Mouse (Mus musculus): ENCODE data around the gene Slc25a39.
"Not testable (repeated sequence)": the region's sequence is repeated elsewhere in the genome, so short reads cannot be mapped to it uniquely, and the experiment has no call there.

Slc25a39 gene

GRCm38 (mm10) chr11:102375196-102376173 is 32.3 kb downstream of the Slc25a39 start:
- peak; percentile 71 for DNase-seq (ENCODE audit: extremely low read depth, insufficient read length, low spot score)

DNA sequence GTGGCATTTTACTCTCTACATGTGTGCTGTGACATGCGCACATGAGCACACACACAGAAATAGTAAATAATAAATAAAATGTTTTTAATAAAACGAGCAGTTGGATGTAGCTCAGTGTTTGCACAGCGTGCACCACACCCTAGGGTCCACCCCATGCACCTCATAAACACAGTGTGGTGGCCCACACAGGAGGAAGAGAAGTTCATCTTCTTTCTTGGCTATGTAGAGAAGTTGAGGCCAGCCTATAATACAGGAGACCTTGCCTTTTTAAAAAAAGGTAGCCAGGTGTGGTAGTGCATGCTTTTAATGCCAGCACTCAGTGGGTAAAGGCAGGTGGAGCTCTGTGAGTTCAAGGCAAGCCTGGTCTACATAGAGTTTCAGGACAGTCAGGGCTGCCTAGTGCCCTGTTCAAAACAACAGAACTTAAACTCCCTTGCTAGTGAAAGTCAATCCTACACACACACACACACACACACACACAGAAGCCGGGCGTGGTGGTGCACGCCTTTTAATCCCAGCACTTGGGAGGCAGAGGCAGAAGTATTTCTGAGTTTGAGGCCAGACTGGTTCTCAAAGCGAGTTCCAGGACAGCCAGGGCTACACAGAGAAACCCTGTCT is 33.5 kb downstream of the Slc25a39 start:
- no peak for DNase-seq (ENCODE audit: extremely low read depth, insufficient read length, low spot score)

GRCm38 (mm10) chr11:102373646-102374045 is 34.1 kb downstream of the Slc25a39 start:
- DNase-seq (ENCODE audit: extremely low read depth, insufficient read length, low spot score): no peak

DNA sequence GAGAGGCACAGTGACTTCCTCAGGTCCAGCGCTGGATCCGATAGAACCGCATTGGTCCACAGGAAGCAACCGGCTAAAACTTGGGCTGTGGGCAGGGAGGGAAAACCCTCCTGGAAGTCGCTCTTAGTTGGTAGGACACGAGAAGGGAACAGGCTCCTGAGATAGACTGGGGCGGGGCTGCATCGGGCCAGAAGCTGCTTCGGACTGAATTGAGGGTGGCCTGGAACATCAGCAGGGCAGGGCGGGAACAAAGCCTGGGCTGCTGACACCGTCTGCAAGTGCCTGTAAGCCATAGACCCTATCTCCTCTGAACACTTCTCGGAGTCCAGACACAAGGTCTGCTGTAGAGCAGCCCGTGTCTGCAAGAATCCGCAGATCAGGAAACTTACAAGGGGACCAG is 34.8 kb downstream of the Slc25a39 start:
- DNase-seq (ENCODE audit: extremely low read depth, insufficient read length, low spot score): no peak

GRCm38 (mm10) chr11:102371926-102372685 is 35.6 kb downstream of the Slc25a39 start:
- DNase-seq (ENCODE audit: extremely low read depth, insufficient read length, low spot score): no peak

DNA sequence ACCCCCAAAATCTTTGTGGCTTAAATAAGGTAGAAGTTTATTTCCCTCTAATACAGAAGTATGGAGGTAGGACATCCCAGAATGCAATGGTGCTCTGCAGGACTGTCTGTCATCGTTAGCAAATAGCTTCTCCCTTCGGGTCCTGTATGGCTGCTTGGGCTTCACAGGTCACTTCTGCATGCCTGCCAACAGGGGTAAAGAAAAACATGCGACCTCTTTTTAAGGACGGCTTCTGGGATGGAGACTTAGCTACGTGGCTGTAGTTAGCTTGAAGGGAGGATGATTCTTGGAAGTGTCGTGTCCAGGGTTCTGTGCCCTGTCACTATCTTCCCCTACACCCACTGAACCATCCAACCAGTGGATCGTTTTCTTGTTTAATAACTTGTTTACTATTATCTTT is 37.5 kb downstream of the Slc25a39 start:
- no peak for DNase-seq (ENCODE audit: extremely low read depth, insufficient read length, low spot score)

DNA sequence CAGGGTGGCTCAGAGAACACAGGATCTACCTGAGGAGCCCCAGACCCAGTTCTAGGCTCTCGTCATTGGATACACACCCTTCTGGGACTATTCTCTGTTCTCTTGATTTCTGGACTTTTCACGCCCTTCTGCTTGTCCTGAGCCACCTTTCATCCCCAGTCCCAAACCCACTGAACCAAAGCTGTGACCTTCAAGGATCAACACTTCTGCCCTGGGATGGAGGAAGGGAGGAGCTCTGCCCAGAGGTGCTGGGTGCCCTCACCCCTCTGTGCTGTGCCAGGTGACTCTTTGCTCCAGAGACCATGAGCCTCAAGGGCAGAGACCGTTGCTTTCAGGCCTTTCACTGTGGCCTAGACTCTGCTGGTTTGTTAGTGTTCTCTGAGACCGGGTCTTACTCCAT is 38.5 kb downstream of the Slc25a39 start:
- DNase-seq (ENCODE audit: extremely low read depth, insufficient read length, low spot score): no peak

DNA sequence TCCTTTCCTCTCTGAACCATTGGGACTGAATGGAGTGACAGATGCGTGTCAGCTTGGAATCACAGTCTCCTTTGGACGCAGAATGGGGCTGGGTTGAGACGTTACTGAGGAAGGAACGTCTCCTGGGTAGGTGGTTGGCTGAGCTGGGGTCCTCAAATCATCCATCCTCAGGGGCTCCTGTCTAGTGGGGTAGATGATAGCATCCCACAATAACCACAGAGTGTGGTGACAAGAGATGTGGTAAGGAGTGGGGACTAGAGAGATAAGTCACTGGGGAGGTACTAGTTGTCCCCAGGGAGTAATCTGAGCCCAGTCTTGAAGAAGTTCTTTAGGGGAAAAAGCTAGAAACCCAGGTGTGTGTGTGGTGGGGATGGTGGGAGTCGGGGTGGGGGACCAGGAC is 39.4 kb downstream of the Slc25a39 start:
- no peak for DNase-seq (ENCODE audit: extremely low read depth, insufficient read length, low spot score)

DNA sequence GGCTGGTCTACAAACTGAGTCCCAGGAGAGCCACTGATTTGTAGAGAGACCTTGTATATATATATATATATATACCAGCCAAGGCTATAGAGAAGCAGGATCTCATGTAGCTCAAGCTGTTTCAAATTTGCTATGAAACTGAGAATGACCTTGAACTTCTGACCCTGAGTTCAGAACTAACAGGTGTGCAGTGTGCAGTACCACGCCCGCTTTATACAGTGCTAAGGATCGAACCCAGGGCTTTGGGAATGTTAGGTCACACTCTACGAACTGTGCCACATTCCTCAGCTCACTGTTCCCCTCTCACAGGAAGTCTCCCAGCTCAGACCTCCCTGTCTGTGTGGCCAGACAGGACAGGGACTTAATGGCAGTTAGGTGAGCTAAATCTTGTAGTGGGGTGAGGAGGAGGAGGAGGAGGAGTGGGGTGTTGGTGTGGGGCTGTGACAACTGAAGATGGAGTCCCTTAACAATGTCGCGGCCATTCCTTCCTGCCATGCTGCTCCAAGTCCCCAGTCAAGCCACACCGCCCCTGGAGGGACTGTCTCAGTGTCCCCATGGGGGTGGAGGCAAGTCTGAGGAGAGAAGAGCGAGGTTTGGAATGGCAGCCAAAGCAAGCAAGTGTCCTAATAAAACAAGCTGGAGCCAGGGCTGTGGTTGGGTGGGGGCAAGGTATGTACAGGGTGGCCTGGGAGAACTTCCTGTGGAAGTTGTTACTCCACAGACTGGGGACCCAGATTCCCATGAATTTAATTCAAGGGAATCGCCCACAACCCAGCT is 40.1 kb downstream of the Slc25a39 start:
- peak; percentile 36 for DNase-seq (ENCODE audit: extremely low read depth, insufficient read length, low spot score)

- DNase-seq (ENCODE audit: extremely low read depth, insufficient read length, low spot score): not testable (repeated sequence)
Measured at GRCm38 (mm10) chr11:102366103-102366502, 41.6 kb downstream of the Slc25a39 start, which contains the start of gene Slc4a1. Gene Slc4a1 (minus strand): TSS chr11:102366203.

DNA sequence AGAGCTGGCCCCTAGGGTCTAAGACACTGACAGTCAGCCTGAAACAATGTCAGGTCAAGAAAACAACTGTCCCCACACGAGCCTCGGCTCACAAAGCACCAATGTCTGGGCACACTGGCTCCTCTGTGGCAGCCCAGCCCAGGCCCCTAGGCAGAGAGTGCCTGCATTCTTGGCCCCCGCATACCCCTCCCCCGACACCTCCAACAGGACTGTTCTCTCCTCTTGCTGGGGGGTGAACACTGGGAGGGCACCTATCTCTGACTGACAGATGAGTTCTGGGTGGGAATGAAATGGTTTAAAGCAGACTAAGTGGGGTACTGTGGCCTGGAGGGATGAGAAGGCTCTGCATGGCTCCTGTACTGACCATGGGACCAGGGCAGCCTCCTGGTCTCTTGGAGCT is 42.0 kb downstream of the Slc25a39 start:
- DNase-seq (ENCODE audit: extremely low read depth, insufficient read length, low spot score): no peak

- DNase-seq (ENCODE audit: extremely low read depth, insufficient read length, low spot score): no peak
Measured at GRCm38 (mm10) chr11:102364570-102365371, 43.0 kb downstream of the Slc25a39 start.

GRCm38 (mm10) chr11:102363623-102364022 is 44.1 kb downstream of the Slc25a39 start:
- no peak for DNase-seq (ENCODE audit: extremely low read depth, insufficient read length, low spot score)

DNA sequence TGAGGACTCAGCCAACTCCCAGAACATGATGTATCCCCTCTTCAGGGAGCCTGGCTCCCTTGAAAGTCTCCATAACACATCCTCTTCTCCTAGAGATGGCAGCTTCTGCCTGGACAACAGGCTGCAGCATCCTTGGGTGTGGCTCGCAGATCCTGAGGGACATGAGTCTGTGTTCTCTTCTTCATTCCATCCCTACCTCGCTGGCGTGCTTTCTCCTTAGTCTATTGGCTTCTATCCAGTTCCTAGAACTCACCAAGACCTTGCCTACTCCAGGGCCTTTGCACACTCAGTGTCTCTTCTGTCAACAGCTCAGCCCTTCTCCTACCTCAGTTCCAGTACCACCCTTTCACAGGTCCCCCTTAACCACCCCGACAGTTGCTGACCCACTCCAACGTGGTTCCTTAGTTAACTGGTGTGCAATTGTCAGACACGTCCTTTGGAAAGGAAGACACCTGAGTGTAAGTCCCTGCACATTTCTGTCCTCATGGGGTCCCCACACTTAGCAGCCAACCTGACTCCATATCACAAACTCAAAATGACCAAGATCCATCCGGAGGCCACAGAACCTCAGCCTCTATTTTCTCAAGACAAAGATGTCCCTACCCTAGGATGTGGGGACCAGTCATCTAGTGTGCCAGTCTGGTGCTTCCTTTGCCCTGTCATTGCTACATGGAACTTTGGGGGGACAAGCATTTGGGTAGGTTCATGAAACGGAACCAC is 45.8 kb downstream of the Slc25a39 start:
- DNase-seq (ENCODE audit: extremely low read depth, insufficient read length, low spot score): no peak

DNA sequence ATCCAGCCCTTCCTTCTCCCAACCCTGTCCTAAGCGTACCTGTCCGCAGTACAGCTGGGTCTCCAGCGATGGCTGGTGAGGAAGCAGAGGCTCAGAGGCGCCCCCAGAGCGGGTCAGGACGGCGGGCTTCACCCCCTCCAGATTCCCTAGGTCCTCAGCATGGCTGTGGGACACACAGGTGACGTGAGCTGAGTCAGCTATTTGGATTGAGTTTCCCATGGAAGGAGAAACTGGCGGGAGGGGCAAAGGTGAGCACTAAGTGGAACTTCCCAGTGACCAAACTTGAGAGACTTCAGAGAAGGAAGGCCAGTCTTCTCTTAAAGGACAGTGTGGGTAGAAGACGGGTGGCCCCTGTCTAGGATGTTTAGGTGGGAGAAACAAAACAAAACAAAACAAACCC is 49.4 kb downstream of the Slc25a39 start:
- DNase-seq (ENCODE audit: extremely low read depth, insufficient read length, low spot score): no peak

DNA sequence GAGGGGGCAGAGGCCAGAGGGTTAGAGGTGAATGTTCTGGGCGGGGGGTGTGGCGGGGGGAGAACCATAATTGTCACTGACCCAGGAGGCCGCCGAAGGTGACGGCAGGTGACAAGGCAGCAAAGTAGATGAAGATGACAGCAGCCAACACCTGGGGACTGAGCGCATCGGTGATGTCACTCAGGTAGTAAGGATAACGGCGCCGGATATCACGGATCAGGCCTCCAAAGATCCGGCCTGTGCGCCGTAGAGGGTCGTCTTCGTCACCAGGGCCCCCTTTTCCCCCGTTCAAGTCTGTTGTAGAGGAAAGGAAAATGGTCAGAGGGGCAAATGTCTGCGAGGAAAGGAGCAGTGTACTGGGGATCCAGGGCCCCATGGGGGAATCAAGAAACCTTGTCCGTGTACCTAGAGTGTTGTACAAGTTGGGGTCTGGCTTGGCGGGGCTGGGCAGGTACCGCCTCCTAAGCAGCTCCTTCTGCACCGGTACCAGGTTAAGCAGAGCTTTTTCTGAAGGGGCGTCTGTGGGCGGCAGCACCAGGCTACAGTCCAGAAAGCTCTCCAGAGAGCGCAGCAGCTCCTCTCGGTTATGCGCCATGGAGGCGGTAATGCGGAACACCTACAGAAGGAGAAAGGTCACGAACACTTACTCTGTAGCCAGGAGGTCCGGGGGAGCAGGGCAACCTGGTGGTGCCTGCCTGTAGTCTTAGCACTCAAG is 51.0 kb downstream of the Slc25a39 start:
- no peak for DNase-seq (ENCODE audit: extremely low read depth, insufficient read length, low spot score)

DNA sequence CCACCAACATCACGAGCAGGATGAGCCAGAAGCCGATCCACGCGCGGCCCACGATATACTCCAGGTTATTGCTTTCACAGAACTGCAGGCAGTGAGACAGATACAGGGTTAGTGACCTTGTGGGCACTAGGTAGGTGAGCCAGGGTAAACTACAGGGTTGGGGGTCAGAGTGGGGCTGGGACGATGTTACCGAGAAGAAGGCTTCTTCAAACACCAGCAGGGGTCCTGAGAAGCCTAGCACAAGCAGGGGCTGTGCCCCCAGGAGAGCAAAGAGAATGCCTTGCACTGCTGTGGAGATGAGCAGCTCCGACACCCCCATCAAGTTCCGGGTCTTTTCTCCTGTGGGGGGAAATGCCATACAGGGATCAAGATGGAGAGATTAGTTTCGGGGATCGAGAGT is 51.6 kb downstream of the Slc25a39 start:
- no peak for DNase-seq (ENCODE audit: extremely low read depth, insufficient read length, low spot score)

GRCm38 (mm10) chr11:102355501-102355900 is 52.2 kb downstream of the Slc25a39 start:
- no peak for DNase-seq (ENCODE audit: extremely low read depth, insufficient read length, low spot score)

All from 3134 (cell line).